Mouse (Mus musculus): Measurements from ENCODE around the gene Wwox. TPM values are rescaled to one million over a fixed set of nuclear protein-coding genes. Genes with fewer than 3 reads are reported as not detected.

Gene Wwox
- polyA plus RNA-seq, 1 experiment from 2014 or later = 13.8 TPM

DNA sequence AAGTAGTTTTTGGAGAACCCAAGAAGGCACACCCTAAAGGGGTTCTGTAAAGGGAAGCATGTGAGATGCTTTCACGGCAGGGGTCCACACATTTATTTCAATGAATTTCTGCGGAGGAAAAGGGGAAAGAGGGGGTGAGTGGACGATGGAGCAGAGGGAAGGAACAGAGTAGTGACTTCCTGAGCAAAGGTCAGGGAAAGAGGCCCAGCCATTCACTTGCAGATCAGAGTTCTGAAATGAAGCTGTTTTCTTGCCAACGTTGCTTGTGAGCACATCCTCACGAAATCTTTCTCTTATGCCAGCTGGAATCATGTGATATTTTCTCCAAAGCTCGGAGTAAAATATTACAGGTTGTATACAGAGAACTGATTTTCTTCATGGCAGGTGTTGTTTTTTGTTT is 164.1 kb downstream of the Wwox start:
- Histone ChIP-seq H3K4me2 (ENCODE audit: low read depth, low read length, severe bottlenecking) (no peak overlapping the region), H3K27me3 (ENCODE audit: control insufficient read depth, insufficient read depth, low read length) (no peaks in the 10 kb centered on the region), H3K36me3 (ENCODE audit: control insufficient read depth, insufficient read depth, low read length) (no peaks in the 10 kb centered on the region), H3K27ac (ENCODE audit: low read depth, low read length) (no peak overlapping the region), H3K9me3 (ENCODE audit: control insufficient read depth, low read length) (no peaks in the 10 kb centered on the region), H3K4me1 (replicated peaks; ENCODE audit: control insufficient read depth, insufficient read depth, low read length) (peaks cover 9% of the 10 kb centered on the region; the same call in 1 of the 2 replicates), H3K9ac (ENCODE audit: low read length) (no peak overlapping the region), H3K4me3 (ENCODE audit: low read depth, low read length) (no peak overlapping the region)
- ATAC-seq (replicated peaks; ENCODE audit: low FRiP score) = no peak
- WGBS = 32% methylated on average over 6 of the region's 6 CpGs
- no peak for DNase-seq (ENCODE audit: low spot score)

- Histone ChIP-seq H3K4me2 (ENCODE audit: low read depth, low read length, severe bottlenecking) (no peak overlapping the region), H3K27ac (ENCODE audit: low read depth, low read length) (no peak overlapping the region), H3K27me3 (ENCODE audit: control insufficient read depth, insufficient read depth, low read length) (no peaks in the 10 kb centered on the region), H3K4me3 (ENCODE audit: low read depth, low read length) (no peak overlapping the region), H3K36me3 (ENCODE audit: control insufficient read depth, insufficient read depth, low read length) (no peaks in the 10 kb centered on the region), H3K4me1 (replicated peaks; ENCODE audit: control insufficient read depth, insufficient read depth, low read length) (peaks cover 9% of the 10 kb centered on the region; the same call in 1 of the 2 replicates), H3K9me3 (ENCODE audit: control insufficient read depth, low read length) (no peaks in the 10 kb centered on the region), H3K9ac (ENCODE audit: low read length) (no peak overlapping the region)
- no peak for DNase-seq (ENCODE audit: low spot score)
- no peak for ATAC-seq (replicated peaks; ENCODE audit: low FRiP score)
- 34% methylated on average over 16 of the region's 16 CpGs for WGBS
These were observed 164.9 kb downstream of the Wwox start for GRCm38 (mm10) chr8:114604315-114604714.

GRCm38 (mm10) chr8:114605651-114606050 is 166.2 kb downstream of the Wwox start:
- H3K27me3 ChIP-seq (ENCODE audit: control insufficient read depth, insufficient read depth, low read length) = no peaks in the 10 kb centered on the region
- H3K36me3 ChIP-seq (ENCODE audit: control insufficient read depth, insufficient read depth, low read length) = no peaks in the 10 kb centered on the region
- 85% methylated on average over 2 of the region's 2 CpGs for WGBS
- DNase-seq (ENCODE audit: low spot score) (no peak), ATAC-seq (replicated peaks; ENCODE audit: low FRiP score) (no peak)
- no peak overlapping the region for H3K27ac ChIP-seq (ENCODE audit: low read depth, low read length)
- no peak overlapping the region for H3K9ac ChIP-seq (ENCODE audit: low read length)
- no peaks in the 10 kb centered on the region for H3K9me3 ChIP-seq (ENCODE audit: control insufficient read depth, low read length)
- no peak overlapping the region for H3K4me3 ChIP-seq (ENCODE audit: low read depth, low read length)
- H3K4me2 ChIP-seq (ENCODE audit: low read depth, low read length, severe bottlenecking) = no peak overlapping the region
- H3K4me1 ChIP-seq (replicated peaks; ENCODE audit: control insufficient read depth, insufficient read depth, low read length) = peaks cover 9% of the 10 kb centered on the region; the same call in 1 of the 2 replicates

GRCm38 (mm10) chr8:114609330-114609729 is 169.9 kb downstream of the Wwox start:
- Histone ChIP-seq H3K9me3 (ENCODE audit: control insufficient read depth, low read length) (no peaks in the 10 kb centered on the region), H3K4me1 (replicated peaks; ENCODE audit: control insufficient read depth, insufficient read depth, low read length) (peaks cover 3% of the 10 kb centered on the region; the same call in 1 of the 2 replicates), H3K4me2 (ENCODE audit: low read depth, low read length, severe bottlenecking) (no peak overlapping the region), H3K27ac (ENCODE audit: low read depth, low read length) (no peak overlapping the region), H3K4me3 (ENCODE audit: low read depth, low read length) (no peak overlapping the region), H3K27me3 (ENCODE audit: control insufficient read depth, insufficient read depth, low read length) (no peaks in the 10 kb centered on the region), H3K9ac (ENCODE audit: low read length) (no peak overlapping the region), H3K36me3 (ENCODE audit: control insufficient read depth, insufficient read depth, low read length) (no peaks in the 10 kb centered on the region)
- no peak for ATAC-seq (replicated peaks; ENCODE audit: low FRiP score)
- no peak for DNase-seq (ENCODE audit: low spot score)
- WGBS = 91% methylated on average over 5 of the region's 5 CpGs

GRCm38 (mm10) chr8:114611075-114611474 is 171.6 kb downstream of the Wwox start:
- no peaks in the 10 kb centered on the region for H3K4me1 ChIP-seq (replicated peaks; ENCODE audit: control insufficient read depth, insufficient read depth, low read length)
- H3K27me3 ChIP-seq (ENCODE audit: control insufficient read depth, insufficient read depth, low read length) = no peaks in the 10 kb centered on the region
- no peaks in the 10 kb centered on the region for H3K9me3 ChIP-seq (ENCODE audit: control insufficient read depth, low read length)
- no peak overlapping the region for H3K9ac ChIP-seq (ENCODE audit: low read length)
- H3K27ac ChIP-seq (ENCODE audit: low read depth, low read length) = no peak overlapping the region
- no peak overlapping the region for H3K4me2 ChIP-seq (ENCODE audit: low read depth, low read length, severe bottlenecking)
- H3K4me3 ChIP-seq (ENCODE audit: low read depth, low read length) = no peak overlapping the region
- ATAC-seq (replicated peaks; ENCODE audit: low FRiP score) = no peak
- H3K36me3 ChIP-seq (ENCODE audit: control insufficient read depth, insufficient read depth, low read length) = no peaks in the 10 kb centered on the region
- no peak for DNase-seq (ENCODE audit: low spot score)
- WGBS = 81% methylated on average over 7 of the region's 7 CpGs

DNA sequence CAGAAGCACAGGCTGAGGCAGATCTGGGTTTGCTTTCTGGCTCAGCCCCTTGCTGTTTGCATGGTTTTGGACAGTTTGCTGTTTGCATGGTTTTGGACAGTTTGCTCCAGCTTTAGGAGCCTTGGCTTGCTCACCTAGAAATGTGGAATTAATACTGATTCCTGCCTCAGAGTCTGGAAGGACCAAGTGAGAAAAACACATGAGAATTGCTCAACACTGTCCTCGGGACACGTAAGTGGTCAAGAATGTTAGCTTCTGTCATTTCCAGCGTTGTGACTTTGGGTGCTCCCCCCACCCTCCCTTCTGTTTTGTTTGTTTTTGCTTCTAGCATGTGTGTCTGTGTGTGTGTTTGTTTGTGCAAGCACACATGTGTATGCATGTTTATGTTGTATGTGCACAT is 172.6 kb downstream of the Wwox start:
- DNase-seq (ENCODE audit: low spot score) (no peak), ATAC-seq (replicated peaks; ENCODE audit: low FRiP score) (no peak)
- Histone ChIP-seq H3K9me3 (ENCODE audit: control insufficient read depth, low read length) (no peaks in the 10 kb centered on the region), H3K4me2 (ENCODE audit: low read depth, low read length, severe bottlenecking) (no peak overlapping the region), H3K4me3 (ENCODE audit: low read depth, low read length) (no peak overlapping the region), H3K27ac (ENCODE audit: low read depth, low read length) (no peak overlapping the region), H3K4me1 (replicated peaks; ENCODE audit: control insufficient read depth, insufficient read depth, low read length) (no peaks in the 10 kb centered on the region), H3K9ac (ENCODE audit: low read length) (no peak overlapping the region), H3K36me3 (ENCODE audit: control insufficient read depth, insufficient read depth, low read length) (no peaks in the 10 kb centered on the region), H3K27me3 (ENCODE audit: control insufficient read depth, insufficient read depth, low read length) (no peaks in the 10 kb centered on the region)
- 92% methylated on average over 3 of the region's 3 CpGs for WGBS

DNA sequence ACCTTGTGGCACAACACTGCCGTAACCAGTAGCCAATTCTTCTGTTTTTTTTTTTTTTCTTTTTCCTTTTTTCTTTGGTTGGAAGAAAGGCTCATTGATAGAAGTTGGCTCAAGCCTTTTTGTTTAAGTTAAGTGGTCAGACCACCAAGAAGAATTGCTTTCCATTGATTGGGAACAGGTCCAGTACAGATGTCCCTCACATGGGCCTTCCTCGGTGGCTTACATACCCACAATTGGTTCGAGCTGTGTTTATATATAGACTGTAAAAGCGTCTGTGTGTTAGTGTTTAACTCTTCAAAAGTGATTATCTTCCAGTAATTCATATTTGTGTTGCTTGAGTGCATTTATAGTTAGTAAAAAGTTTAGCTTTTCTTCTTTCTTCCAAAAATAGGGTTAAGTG is 176.0 kb downstream of the Wwox start:
- Histone ChIP-seq H3K27ac (ENCODE audit: low read depth, low read length) (no peak overlapping the region), H3K27me3 (ENCODE audit: control insufficient read depth, insufficient read depth, low read length) (no peaks in the 10 kb centered on the region), H3K36me3 (ENCODE audit: control insufficient read depth, insufficient read depth, low read length) (no peaks in the 10 kb centered on the region), H3K9me3 (ENCODE audit: control insufficient read depth, low read length) (no peaks in the 10 kb centered on the region), H3K4me3 (ENCODE audit: low read depth, low read length) (no peak overlapping the region), H3K4me2 (ENCODE audit: low read depth, low read length, severe bottlenecking) (no peak overlapping the region), H3K4me1 (replicated peaks; ENCODE audit: control insufficient read depth, insufficient read depth, low read length) (no peaks in the 10 kb centered on the region), H3K9ac (ENCODE audit: low read length) (no peak overlapping the region)
- DNase-seq (ENCODE audit: low spot score) (no peak), ATAC-seq (replicated peaks; ENCODE audit: low FRiP score) (no peak)
- WGBS = 75% methylated on average over 4 of the region's 4 CpGs

DNA sequence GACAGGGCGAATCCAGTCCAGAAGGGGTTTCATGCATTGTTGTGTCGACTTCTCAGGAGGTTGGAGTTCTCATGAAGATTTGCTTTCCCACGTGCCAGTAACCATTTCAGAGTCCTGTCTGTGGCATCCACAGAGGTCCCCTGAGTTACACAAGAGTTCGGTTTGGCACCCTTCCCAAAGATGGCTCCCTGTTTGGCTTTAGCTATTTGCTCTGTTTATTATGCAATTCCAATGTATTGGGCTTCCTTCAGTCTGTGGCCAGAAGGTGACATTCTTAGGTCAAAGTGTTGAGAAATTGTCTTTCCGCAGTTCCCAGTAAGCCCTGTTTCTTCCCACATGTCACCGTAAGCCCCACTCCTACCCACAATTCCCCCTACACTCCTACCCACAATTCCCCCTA is 176.5 kb downstream of the Wwox start:
- DNase-seq (ENCODE audit: low spot score) (no peak), ATAC-seq (replicated peaks; ENCODE audit: low FRiP score) (no peak)
- H3K27ac ChIP-seq (ENCODE audit: low read depth, low read length) = no peak overlapping the region
- WGBS = 92% methylated on average over 6 of the region's 6 CpGs
- no peak overlapping the region for H3K9ac ChIP-seq (ENCODE audit: low read length)
- H3K27me3 ChIP-seq (ENCODE audit: control insufficient read depth, insufficient read depth, low read length) = no peaks in the 10 kb centered on the region
- no peak overlapping the region for H3K4me3 ChIP-seq (ENCODE audit: low read depth, low read length)
- no peak overlapping the region for H3K4me2 ChIP-seq (ENCODE audit: low read depth, low read length, severe bottlenecking)
- no peaks in the 10 kb centered on the region for H3K36me3 ChIP-seq (ENCODE audit: control insufficient read depth, insufficient read depth, low read length)
- H3K9me3 ChIP-seq (ENCODE audit: control insufficient read depth, low read length) = no peaks in the 10 kb centered on the region
- H3K4me1 ChIP-seq (replicated peaks; ENCODE audit: control insufficient read depth, insufficient read depth, low read length) = no peaks in the 10 kb centered on the region

DNA sequence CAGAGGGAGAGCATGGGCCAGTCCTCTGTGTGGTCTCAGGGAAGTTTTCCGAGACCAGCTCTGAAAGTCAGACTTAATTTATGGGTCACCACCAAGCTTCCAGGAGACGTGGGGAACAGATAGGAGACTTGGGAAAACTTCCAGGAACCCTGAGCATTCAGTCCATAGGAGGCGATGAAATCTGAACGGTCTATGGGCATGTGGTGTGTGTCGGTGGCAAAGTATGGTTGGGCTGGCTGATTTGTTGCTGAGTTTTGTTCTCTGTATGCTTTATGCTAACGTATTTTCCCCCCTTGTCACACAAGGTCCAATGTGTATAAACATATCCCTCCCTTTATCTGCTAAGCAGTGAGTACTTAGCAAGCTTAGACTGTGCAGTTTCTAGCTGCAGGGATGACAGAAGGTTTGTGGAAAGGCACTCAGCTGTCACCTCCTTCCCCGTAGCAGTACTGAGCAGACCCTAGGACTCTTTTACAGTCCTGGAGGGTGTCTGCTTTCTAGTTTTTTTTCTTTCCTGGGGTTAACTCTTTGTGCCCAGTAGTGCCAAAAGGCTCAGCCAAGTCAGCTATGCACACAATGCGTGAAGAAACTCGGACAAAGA is 179.6 kb downstream of the Wwox start:
- DNase-seq (ENCODE audit: low spot score) (no peak), ATAC-seq (replicated peaks; ENCODE audit: low FRiP score) (no peak)
- Histone ChIP-seq H3K4me2 (ENCODE audit: low read depth, low read length, severe bottlenecking) (no peak overlapping the region), H3K36me3 (ENCODE audit: control insufficient read depth, insufficient read depth, low read length) (no peaks in the 10 kb centered on the region), H3K9me3 (ENCODE audit: control insufficient read depth, low read length) (no peaks in the 10 kb centered on the region), H3K4me1 (replicated peaks; ENCODE audit: control insufficient read depth, insufficient read depth, low read length) (no peaks in the 10 kb centered on the region), H3K27me3 (ENCODE audit: control insufficient read depth, insufficient read depth, low read length) (no peaks in the 10 kb centered on the region), H3K9ac (ENCODE audit: low read length) (no peak overlapping the region), H3K27ac (ENCODE audit: low read depth, low read length) (no peak overlapping the region), H3K4me3 (ENCODE audit: low read depth, low read length) (no peak overlapping the region)
- 66% methylated on average over 9 of the region's 9 CpGs for WGBS
